Mouse (Mus musculus) thymus, postnatal 4 days (tissue): ENCODE data around the gene Gm20388.

ENCODE experiments used
- DNase-seq: peaks from one replicate; pipeline ENCODE4 v3.0.0; 2021

Gm20388 gene

DNA sequence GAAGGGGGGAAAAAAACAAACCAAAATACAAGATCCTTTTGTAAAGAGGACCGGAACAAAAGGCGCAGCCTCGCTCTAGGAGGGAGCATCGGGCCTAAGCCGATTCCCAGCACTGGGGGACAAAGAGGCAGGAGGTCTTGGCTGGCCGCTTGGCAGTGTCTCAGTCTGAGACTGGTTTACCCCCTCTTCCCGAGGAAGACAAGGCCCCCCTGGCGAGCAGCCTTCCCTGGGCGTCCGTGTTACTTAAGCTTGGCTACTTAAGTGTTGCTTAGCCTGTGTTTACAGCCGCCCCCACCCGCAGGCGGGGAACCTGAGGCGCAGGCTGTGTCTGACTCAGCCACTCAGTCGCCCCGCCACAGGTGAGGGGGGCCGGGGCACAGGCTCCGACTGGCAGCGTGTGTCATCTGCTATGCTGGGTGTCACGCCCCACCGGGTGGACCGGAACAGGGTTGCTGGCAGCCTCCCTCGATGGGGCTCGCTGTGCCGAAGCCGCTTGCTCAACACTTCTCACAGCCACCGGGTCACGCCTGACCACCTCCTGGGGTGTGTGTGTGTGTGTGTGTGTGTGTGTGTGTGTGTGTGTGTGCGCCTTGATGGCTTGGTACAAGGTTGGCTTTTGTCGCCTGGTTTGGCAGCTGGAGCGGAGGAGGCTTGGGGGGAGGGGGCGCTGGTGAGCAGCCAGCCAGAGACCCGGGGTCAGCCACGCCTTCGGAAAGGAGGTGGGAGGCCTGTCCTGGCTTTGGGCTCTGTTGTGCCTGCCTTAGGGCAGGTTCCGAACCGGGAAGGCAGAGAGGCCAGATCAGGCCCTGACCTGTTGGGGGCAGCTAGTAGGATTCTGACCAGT lies 628.0 kb downstream of the Gm20388 start:
- peak; percentile 91 for DNase-seq

DNA sequence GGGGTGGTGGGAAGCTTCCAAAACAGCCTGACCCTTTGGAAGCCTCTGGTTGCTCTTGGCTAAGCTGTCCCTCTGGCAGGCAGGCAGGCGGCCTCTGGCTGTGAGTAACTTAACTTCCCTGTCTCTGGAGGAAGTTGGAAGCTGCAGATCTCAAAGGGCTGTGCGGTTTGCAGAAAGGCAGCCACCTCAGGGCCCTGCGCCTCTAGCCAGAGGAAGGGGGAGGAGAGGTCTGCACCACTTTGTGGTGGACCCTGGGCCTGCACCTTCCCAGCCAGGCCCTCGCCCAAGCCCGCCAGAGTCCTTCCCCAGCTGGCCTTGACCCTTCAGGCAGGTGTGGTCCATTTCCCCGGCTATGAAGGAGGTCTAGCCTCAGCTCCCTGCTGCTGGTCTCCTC lies 628.7 kb downstream of the Gm20388 start:
- peak; percentile 70 for DNase-seq

DNA sequence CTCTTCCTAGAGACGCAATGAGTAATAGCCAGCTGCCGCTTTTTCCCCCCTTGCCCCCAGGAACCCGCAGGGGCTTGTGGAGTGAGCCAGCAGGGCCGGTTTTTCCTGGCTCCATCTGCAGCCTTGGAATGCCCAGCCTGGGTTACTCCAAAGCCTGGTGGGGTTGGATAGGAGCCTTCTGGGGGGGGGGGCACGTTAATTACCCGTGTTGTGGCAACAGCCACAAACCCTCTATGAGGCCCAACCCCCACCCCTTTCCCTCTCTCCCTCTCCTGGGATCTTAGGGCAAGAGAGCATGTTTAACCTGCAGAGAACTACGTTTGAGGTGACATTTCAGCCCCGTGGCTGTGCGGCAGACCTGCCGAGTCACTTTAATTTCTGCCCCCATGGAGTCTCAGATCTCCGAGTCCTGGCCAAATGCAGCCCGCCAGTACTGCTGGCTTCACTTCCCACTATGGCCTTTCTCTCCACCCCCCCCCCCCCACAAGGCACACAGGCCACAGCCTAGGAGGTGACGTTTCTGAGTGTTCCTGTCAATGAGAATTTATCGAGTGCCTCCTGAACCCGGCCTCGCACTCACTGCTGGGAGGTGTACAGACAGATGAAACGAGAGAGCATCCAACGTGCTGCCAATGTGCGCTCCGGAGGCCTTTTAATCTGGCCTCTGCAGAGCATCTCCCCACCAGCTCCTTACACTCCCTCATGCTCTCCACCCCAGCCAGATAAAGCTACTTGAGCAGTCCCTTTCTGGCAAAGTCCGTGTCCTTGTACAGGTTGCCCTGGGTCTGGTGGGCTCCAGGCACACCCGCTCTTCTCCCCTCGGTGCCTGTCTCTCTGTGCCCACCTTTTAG lies 629.4 kb downstream of the Gm20388 start:
- peak; percentile 66 for DNase-seq

DNA sequence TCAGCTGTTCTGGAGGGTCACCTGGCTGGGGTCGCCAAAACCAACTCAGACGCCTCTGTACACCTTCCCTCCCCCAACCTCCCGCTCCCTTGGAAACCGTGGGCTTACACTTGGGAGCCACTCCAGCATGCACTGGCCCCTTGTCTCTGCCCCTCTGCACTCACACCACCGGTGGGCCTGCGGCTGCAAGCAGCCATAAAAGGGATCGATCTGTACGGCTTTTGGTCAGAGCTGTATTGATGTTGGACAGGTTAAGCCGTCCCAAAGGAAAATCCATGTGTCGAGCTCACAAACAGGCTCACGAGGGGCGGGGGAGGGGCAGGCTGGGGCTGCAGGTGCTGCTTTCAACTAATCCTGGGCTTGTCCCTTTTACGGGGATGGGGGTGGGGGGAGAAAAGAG lies 632.4 kb downstream of the Gm20388 start:
- peak; percentile 58 for DNase-seq

DNA sequence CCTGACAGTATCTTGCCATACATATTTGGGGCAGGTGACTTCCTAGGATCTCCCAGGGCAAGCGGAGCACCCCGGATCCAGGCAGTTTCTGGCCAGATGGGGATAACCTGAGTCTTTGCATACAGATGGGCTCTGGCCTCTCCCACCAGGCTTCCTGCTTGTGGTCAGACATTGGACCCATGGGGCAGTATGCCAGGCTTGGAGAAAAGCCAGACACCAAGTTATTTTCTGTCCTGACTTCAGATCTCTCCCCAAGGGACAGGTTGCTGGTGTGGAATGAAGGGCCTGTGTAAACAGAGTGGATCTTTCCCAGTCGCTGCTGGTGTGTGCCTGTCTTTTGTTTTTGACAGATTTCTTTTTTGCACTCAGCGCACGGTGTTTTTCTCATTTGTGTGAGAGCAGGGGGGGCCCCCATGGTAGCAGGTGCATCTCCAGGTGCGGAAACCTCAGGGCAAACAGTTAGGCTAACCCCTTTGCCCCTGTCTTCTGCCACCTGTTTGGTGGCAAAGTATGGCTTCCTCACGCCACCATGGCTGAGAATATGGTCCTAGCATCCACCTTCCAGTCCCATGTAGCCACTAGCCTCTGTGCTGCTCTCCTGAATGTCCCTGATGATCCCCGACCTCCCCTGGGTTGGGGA lies 632.9 kb downstream of the Gm20388 start:
- DNase-seq: peak; percentile 75

DNA sequence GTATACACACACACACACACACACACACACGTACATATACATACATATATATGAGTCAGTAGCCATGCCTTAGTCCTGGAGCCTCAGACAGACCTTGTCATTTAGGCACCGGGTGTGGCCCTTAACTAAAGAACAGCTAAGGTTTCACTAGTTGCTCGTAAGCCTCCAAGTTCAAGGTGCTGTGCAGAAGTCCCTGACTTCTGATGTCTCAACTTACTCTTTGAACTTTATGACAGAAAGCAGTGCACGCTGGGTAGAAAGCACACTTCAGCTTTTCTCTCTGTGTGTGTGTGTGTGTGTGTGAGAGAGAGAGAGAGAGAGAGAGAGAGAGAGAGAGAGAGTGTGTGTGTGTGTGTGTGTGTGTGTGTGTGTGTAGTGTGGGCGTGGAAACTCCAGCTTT lies 633.5 kb downstream of the Gm20388 start:
- peak; percentile 58 for DNase-seq

DNA sequence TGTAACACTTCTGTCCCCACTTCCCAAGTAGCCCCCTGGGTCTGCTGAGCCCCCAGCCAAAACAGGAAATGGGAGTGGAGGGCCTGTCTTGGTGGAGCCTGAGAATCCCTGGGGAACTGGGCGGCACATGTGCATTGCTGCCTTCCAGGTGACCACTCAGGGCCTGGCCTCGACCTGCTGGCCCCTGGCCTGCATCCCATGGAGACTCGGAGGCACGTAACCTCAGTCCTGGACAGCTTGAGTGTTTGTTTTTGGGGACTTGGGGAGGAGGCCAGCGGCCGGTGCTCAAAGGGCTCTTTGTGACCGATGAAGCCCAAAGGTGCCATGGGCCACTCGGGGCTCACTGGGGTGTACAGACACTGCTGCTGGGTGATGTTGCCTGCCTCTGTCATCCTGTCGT lies 636.9 kb downstream of the Gm20388 start:
- DNase-seq: no peak

DNA sequence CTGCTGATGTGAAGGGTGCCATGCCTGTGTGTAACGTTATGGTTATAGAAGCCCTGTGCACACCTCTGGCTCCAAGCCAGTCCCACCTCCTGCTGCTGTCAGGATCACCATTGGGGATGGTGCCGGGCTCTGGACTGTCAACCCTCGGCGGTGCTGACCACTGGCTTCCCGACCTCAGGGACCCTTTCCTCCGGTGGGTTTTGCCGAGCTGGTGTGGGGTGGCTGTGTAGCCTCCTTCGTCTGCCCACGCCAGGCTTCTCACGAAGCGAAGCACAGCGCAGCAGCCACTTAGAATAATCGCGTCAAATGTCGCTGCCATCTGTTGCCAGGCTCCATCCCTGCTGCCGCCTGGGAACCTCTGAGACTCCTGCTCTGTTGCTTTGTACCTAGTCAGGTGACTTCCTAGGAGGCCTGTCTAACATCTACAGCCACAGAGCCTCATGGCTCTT lies 637.7 kb downstream of the Gm20388 start:
- DNase-seq: no peak

DNA sequence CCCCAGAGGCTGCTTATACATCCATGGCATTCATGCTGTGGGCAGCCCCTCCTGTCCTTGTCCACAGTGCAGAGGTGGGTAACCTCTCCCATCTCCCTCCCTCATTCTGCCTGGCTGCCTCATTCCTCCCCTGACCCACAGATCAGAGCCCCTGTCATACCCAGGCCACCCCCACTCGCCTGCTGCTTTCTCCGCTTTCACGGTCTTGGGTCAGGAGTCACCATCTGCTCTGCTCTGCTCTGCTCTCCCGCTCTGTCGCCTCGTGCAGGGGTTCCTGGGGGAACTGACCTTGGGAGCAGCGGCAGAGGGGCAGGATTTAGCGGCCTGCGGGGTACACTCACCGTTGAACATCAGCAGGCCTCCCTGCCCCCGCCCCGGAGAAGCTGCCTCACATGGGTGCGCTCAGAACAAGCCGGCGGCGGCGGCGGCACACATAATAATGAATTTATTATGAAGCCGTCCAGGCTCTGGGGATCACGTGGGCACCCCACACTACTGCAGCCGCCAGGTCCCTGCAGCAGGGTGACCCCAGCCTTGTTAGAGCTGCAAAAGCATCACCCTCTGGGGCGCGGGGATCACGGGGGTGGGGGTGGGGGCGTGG lies 638.8 kb downstream of the Gm20388 start:
- DNase-seq: no peak

DNA sequence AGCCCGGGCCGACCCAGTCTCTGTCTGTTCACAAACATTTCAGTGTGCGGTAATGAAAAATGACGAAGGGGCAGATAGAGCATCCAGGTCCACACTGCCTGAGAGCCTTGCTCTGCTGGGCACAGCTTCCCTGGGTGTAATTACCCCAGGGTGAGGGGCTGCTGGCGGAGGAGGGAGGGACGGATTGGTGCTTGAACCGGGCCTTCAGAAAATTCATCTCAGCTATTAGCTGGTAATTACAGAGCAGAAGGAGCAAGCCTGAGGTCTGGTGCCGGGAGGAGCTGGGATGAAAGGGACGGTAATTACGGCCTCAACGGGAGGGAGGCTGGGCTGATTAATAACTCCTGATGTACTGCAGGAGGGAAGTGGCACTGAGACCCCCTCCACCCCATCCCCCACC lies 639.3 kb downstream of the Gm20388 start:
- no peak for DNase-seq

DNA sequence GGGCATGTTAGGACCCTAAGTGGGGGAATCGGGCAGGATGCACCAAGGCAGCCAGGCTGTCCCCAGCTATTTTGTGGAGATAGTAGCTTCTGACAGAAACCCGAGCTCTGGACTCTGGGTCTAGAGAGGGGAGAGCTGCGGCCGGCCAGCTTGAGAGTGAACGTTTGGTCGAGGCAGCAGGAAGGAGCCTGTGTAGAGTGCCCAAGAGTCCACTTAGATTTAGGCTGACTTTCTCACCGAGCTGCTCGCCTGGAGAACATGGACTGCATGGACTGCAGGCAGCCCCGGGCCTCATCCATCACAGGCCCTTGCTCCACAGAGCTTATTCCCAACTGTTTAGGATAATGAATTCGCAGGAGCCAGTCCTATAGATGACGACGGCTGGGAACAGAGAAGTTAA lies 639.8 kb downstream of the Gm20388 start:
- no peak for DNase-seq

DNA sequence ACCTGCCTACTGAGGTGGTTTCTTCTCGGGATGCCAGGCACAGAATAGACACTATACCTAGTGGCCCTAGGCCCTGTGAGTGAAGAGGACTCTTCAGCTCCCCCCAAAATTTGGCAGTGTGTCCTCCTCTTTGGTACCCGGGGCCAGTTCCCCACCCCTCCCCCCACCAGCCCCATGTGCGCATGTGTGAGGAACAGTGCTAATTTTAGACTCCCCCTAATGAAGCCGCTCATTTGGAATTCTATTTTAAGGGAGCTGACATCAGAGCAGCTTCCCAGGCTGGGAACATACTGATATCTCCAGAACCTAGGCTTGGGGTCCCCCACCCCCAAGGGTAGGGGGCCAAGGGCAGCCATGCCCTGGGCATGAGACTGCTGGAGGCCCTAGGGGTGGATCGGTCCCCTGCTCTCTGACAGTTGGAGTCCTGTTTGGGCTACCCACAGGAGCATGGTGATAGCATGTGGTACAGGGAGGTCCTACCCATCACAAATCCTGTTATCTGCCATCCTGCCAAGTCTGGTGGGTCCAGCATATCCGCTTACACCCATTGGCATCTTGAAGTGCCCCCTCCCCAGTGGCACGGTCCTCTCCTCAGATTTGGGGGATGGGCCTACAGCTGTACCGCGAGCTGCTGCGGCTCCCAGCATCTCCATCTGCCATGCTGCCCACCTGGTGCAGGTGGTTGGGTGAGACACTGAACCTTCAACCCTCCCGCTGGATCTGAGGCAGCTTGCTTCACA lies 640.5 kb downstream of the Gm20388 start:
- DNase-seq: peak; percentile 49

DNA sequence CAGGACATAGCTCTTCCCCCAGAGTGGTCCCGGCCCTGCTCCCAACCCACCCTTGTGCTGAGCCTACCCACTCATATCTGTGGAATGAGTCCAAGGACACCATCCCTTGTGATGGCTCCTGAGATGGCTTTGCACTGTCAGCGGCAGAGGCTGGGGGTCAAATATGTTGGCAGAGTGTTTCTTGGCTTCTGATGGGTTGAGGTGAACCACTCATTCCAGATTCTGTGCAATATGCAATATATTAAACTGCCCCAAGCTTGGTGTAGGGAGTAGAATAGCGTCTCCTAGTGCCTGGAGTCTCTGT lies 641.0 kb downstream of the Gm20388 start:
- DNase-seq: no peak

DNA sequence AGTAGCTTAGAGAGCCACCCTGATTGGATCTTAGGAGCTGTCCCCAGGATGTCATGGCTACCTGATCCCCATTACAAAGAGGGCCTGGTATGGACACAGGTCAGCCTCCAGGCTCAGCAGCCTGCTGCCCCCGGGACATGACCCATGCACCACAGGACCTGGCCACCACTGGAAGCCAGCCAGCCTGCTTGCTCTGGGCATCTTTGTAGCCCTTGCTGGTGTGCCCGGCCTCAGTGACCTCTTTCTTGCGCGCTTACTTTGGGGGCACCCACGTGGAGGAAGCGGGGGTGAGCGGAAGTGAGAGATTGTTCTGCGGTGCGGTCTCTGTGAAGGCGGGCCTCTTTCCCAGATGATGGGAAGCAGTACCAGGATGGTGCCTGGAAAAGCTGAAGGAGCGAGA lies 641.9 kb downstream of the Gm20388 start:
- DNase-seq: peak; percentile 32

DNA sequence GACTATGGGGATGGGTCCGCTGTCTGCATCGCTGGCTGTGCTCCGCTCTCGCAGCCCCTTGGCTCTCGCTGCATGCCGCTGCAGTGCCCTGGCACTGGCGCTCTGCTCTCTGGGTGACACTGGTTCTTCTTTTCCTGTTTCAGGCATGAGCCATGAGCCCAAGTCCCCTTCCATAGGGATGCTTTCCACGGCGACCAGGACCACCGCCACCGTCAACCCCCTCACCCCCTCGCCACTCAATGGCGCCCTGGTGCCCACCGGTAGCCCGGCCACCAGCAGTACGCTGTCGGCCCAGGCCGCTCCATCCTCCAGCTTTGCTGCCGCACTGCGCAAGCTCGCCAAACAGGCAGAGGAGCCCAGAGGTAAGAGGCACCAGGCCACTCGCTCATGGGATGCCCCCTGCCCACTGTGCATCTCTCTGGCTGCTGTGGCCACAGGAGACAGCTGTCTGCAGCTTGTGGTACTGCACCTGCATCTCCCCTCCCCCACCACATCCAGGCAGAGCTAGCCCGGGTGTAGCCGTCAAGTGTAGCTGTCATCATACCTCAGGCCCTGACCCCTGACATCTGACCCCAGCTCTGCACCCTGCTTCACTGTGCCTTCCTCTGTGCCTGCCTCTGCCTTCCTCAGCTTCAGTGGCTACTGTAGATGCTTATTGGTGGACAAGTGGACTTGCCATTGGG lies 642.9 kb downstream of the Gm20388 start:
- DNase-seq: peak; percentile 78

DNA sequence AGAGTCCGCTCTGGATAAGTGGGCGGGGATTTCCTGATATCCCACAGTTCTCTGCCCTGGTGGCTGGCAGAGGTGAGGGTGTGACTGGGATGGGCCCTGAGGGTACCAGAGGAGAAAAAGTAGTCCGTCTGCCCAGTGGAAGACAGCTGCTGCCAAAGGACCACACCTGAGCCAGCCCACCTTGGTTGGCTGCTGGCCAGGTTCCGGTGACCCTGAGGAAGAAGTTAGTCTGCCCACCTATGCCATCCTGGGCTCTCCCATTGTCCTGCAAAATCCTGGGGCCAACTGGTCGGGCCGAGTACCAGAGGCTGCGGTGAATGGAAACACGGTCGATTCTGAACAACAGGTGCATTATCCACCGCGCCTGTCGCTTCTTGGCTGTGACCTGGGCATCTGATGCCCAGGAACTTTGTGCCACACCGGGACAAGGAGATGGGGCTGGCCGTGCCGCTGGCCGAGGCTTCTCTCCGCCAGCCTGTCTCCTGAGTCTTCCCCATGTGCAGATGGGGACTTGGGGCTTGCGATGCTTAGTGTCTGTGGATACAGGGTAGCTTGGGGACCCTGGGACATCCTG lies 643.9 kb downstream of the Gm20388 start:
- DNase-seq: no peak

DNA sequence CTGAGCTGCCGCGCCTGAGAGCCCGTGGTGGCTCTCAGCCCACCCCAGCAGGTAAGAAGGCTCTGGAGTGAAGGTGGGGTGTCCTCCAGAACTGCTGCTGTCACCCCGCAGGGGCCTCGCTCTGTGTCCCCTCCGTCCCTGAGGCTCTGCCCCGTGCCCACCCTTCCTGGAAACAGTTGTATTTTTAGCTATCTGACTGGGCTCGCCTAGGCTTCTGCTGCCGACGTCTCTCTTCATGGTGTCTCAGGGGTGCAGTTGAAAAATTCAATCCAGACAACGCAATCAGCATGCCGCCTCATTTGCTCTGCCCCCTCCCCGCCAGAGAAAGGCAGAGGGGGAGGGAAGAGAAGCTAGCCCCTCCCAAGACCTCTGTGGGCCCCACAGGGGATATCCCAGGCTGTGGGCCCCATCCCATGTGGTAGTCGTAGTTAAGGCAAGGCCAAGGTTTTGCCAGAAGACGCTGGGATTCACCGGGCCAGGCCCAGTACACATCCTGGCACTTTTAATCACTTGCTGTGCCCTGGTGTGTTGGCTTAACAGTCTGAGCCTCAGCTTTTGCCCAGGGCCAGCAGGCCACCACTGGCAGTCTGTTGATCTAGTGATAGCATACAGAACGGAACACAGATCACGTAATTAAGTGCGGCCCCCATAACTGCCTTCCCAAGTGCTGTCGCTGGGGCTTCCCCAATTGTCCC lies 645.7 kb downstream of the Gm20388 start:
- peak; percentile 27 for DNase-seq

DNA sequence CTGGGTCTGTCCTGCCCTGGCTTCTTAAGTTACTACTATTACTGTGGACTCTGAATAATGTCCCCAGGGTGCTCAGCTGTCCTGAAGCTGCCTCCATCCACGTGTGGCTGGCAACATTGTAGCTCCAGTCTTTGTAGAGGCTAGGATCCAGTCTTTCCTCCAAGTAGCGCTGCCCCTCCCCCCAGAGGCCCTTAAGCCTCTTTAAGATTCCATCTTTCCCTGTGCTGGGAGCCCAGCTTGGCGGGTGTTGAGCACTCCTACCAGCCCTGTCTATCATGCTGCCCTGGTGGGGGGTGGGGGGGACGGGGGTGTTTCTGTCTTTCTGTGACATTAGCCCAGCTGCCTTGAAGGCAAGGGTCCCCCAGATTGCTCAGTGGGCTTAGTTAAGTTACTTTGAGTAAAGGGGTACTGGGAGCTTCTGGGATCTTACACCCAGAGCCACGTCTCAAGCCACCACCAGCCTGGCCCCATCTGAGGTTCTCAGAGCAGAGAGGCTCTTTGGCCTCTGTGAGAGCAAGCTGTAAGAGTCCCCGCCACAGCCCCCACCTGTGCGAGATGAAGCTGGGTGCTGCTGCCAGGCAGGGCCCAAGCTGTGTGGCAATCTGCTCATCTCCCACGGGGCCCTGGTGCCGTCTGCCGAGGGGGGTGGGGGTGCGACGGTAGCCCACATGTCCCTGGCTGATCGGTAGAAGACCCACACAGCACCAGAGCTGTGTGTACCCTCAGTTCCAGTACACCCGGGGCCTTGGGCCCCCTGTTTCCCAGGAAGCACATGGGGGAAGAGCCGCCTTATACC lies 646.7 kb downstream of the Gm20388 start:
- DNase-seq: peak; percentile 75

DNA sequence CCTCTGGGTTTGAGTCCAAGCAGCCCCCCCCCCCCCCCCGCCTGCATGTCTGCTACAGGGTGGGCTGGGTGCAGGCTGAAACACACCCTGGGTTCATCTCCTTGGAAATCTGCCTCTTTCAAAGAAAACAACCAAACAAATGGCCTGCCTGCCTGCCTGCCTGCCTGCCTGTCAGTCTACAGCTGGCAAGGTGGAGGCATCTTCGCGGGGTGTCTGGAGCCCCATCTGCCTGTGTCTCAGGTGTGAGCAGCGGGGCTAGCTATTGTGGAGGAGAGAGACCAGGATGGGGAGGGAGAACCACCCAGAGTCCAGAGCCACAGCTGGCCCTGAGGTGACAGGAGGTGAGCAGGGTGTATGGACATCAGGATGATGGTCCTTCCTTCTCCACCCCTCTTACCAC lies 647.5 kb downstream of the Gm20388 start:
- peak; percentile 44 for DNase-seq

DNA sequence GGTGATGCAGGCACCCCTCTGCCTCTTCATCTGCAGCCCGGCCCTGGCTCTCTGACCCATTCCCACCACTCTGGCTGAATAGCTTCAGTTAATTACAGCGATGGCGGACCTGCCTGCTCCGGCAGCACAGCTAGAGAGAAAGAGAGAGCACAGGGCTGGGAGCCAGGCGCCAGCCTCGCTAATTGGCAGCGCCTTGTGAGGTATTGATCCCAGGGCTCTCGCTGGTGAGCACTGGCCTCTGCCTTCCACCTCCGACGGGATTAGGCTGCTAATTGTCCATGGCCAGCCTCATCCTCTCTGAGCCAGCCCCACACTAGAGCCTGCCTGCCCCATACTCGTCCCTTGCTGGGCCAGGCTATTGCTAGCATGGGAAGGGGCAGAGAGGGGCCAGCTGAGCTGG lies 649.0 kb downstream of the Gm20388 start:
- no peak for DNase-seq
